10 mouse cellular contexts compared by ENCODE assay signal in the genomic region with DNA sequence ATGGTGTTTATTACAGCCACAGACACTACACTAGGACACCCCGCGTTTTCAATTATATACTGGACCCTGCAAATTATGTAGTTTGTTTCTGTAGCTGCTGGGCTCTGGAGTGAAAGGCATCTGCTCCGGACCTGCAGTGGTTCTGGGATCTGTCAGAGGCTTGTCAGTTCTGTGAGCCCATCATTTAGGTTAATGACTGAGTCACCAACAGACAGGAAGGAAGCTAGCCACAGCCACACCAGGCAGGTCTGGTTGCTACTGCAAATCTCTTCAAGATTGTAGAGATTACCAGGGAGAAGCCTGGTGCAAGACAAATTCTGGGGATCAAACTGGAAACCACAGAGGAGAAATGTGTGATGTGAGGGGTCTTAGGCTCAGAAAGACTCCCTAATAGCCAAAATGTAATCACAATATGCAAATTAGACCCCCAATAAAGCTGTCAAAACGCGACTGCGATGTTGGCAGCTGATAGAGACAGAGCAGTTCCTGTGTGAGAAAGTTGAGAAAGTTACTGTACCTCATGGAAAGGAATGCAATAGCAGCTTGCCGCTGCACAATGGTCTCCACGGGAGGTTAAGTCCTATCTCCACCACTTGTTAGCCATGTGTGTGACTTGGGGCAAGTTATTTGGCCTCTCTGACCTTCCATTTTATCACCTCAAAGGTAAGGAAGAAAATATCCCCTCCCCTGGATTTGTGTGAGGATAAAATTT. TPM values are rescaled to one million over a fixed set of nuclear protein-coding genes. Genes with fewer than 3 reads are reported as not detected.
DNase-seq lines count a peak whose midpoint lies in the region; ATAC-seq and TF ChIP-seq lines count a peak whose summit lies in the region.
"Had no signal": no experiment of that assay in that cellular context is flagged by ENCODE, and none has a peak within 500 bp of the region (broad histone marks: within the 10 kb centered on the region; RNA-seq: fewer than 3 reads in every experiment).

No protein-coding gene starts in this region.

- H3K9ac ChIP-seq in heart, embryonic 16.5 days (ENCODE audit: low read length) = no peak overlapping the region
- H3K9ac ChIP-seq in limb, embryonic 14.5 days (ENCODE audit: low read depth, low read length, severe bottlenecking) = no peak overlapping the region

- H3K36me3 ChIP-seq in heart, embryonic 16.5 days (ENCODE audit: control insufficient read depth, insufficient read depth) = no peaks in the 10 kb centered on the region
- H3K36me3 ChIP-seq in C2C12 (ENCODE audit: control insufficient read depth, insufficient read depth) = no peaks in the 10 kb centered on the region
- no peaks in the 10 kb centered on the region for H3K36me3 ChIP-seq in limb, embryonic 14.5 days (ENCODE audit: control insufficient read depth, insufficient read depth, low read length)

- 19% methylated on average over 8 of the region's 8 CpGs for WGBS in heart, embryonic 16.5 days
- 8% methylated on average over 8 of the region's 8 CpGs for WGBS in limb, embryonic 14.5 days

- no peaks in the 10 kb centered on the region for H3K79me2 ChIP-seq in C2C12 (ENCODE audit: control insufficient read depth, insufficient read depth)

- H3K4me1 ChIP-seq in heart, embryonic 16.5 days (ENCODE audit: control insufficient read depth, insufficient read depth, low read length) = peaks cover 37% of the 10 kb centered on the region
- H3K4me1 ChIP-seq in limb, embryonic 14.5 days (ENCODE audit: control insufficient read depth, insufficient read depth, low read length) = peaks cover 44% of the 10 kb centered on the region

- no peak for ATAC-seq in heart, embryonic 16.5 days (replicated peaks; ENCODE audit: extremely low read depth, insufficient read depth, low FRiP score)
- ATAC-seq in limb, embryonic 14.5 days (ENCODE audit: low FRiP score, low read depth) = no peak

- no peak overlapping the region for H3ac ChIP-seq in C2C12 (ENCODE audit: control insufficient read depth, insufficient read length, low read depth)

- H3K9me3 ChIP-seq in heart, embryonic 16.5 days (replicated peaks; ENCODE audit: control insufficient read depth, low read length) = no peaks in the 10 kb centered on the region
- no peaks in the 10 kb centered on the region for H3K9me3 ChIP-seq in limb, embryonic 14.5 days (ENCODE audit: control insufficient read depth, low read length)

- no peak for TF ChIP-seq CTCF in C2C12 (IDR thresholded peaks at IDR 0.05; ENCODE audit: control insufficient read depth, insufficient read depth, insufficient read length)

- no peaks in the 10 kb centered on the region for H3K79me3 ChIP-seq in C2C12 (ENCODE audit: low read depth)

- H3K27ac ChIP-seq in heart, embryonic 16.5 days (ENCODE audit: low read length) = peak overlapping the region; percentile 81
- H3K27ac ChIP-seq in limb, embryonic 14.5 days (replicated peaks; ENCODE audit: low read depth, low read length) = peak overlapping the region; percentile 76

- no peak overlapping the region for H3K4me3 ChIP-seq in heart, embryonic 16.5 days (ENCODE audit: low read length)
- no peak overlapping the region for H3K4me3 ChIP-seq in C2C12 (ENCODE audit: insufficient read depth, poor library complexity, severe bottlenecking)
- H3K4me3 ChIP-seq in limb, embryonic 14.5 days (replicated peaks; ENCODE audit: low read length) = no peak overlapping the region

- TF ChIP-seq POLR2A in limb, embryonic 14.5 days (IDR thresholded peaks at IDR 0.05; ENCODE audit: borderline replicate concordance, extremely low read depth, insufficient read depth, insufficient read length) = no peak

- no peaks in the 10 kb centered on the region for H3K27me3 ChIP-seq in heart, embryonic 16.5 days (ENCODE audit: control insufficient read depth, insufficient read depth, low read length)
- no peaks in the 10 kb centered on the region for H3K27me3 ChIP-seq in C2C12 (ENCODE audit: control insufficient read depth, insufficient read depth, insufficient read length)
- no peaks in the 10 kb centered on the region for H3K27me3 ChIP-seq in limb, embryonic 14.5 days (ENCODE audit: control insufficient read depth, insufficient read depth, low read length)

- no peak for DNase-seq in heart, postnatal 4 days
- DNase-seq in R1 (ENCODE audit: low read depth, low spot score) = peak; percentile 84
- DNase-seq in limb, embryonic 14.5 days (ENCODE audit: low spot score) = no peak
- DNase-seq in urinary bladder, adult 18-20 months (ENCODE audit: low spot score in 2 of 2) = no peak
- no peak for DNase-seq in cerebellum, adult 9-11 months
- no peak for DNase-seq in gastrocnemius, adult 8-10 months (ENCODE audit: low spot score in 2 of 2)
- DNase-seq: kidney, adult 11 months; right cerebral cortex, postnatal 4 days had no signal

- H3K4me2 ChIP-seq in heart, embryonic 16.5 days (ENCODE audit: low read depth, low read length) = no peak overlapping the region
- H3K4me2 ChIP-seq in limb, embryonic 14.5 days (replicated peaks; ENCODE audit: low read depth, low read length, severe bottlenecking) = no peak overlapping the region

TF ChIP-seq in C2C12, 6 proteins besides CTCF, POLR2A, EP300 and RAD21:
- TF ChIP-seq MAX (IDR thresholded peaks at IDR 0.05) (peak; percentile 15), FOSL1 (IDR thresholded peaks at IDR 0.05; ENCODE audit: insufficient read depth, low read length, poor library complexity, severe bottlenecking) (no peak)
TF ChIP-seq in C2C12: peak in this region for 1.

RNA-seq across cellular contexts. Expression of a gene that starts 22.1 kb away (rescaled TPM):
- 46.3 and 53.6 TPM in 2 replicates for polyA plus RNA-seq in heart, embryonic 16.5 days (2015; fragmentation: Nextera tagmentation; extraction: Ambion mirVana)
- total RNA-seq in heart, postnatal 4 days (2021) = 10 to 100 TPM; 41.1 to 46.8 TPM
- 66.4 TPM for polyA plus RNA-seq in C2C12 (2012; fragmentation: generic; extraction: Trizol)
- 12.2 and 17.1 TPM in 2 replicates for polyA plus RNA-seq in limb, embryonic 14.5 days (2012; rRNA removed)
- 39.0 and 44.4 TPM in 2 replicates for polyA plus RNA-seq in limb, embryonic 14.5 days (2014; fragmentation: Nextera tagmentation; extraction: Ambion mirVana)
- total RNA-seq in gastrocnemius, adult 8-10 months (2022) = 10 to 100 TPM; 26.4 to 40.8 (median 33.7) TPM

RNA-seq across cellular contexts. Expression of a gene that starts 33.2 kb away (rescaled TPM):
- polyA plus RNA-seq in heart, embryonic 16.5 days (2015; fragmentation: Nextera tagmentation; extraction: Ambion mirVana) = 1.3 and 1.4 TPM in 2 replicates
- under 1 TPM; 0.50 TPM for total RNA-seq in heart, postnatal 4 days (2021)
- not detected for polyA plus RNA-seq in C2C12 (2012; fragmentation: generic; extraction: Trizol)
- polyA plus RNA-seq in limb, embryonic 14.5 days (2012; rRNA removed) = 5.7 and 8.8 TPM in 2 replicates
- 4.2 and 5.4 TPM in 2 replicates for polyA plus RNA-seq in limb, embryonic 14.5 days (2014; fragmentation: Nextera tagmentation; extraction: Ambion mirVana)
- not detected for total RNA-seq in gastrocnemius, adult 8-10 months (2022)

RNA-seq across cellular contexts. Expression of a gene that starts 49.1 kb away (rescaled TPM):
- 7.6 and 8.3 TPM in 2 replicates for polyA plus RNA-seq in heart, embryonic 16.5 days (2015; fragmentation: Nextera tagmentation; extraction: Ambion mirVana)
- total RNA-seq in heart, postnatal 4 days (2021) = 10 to 100 TPM; 30.9 to 31.4 TPM
- polyA plus RNA-seq in C2C12 (2012; fragmentation: generic; extraction: Trizol) = 5.4 TPM
- 14.6 and 14.9 TPM in 2 replicates for polyA plus RNA-seq in limb, embryonic 14.5 days (2012; rRNA removed)
- polyA plus RNA-seq in limb, embryonic 14.5 days (2014; fragmentation: Nextera tagmentation; extraction: Ambion mirVana) = 14.7 and 15.4 TPM in 2 replicates
- total RNA-seq in gastrocnemius, adult 8-10 months (2022) = 10 to 100 TPM; 58.6 to 67.0 (median 65.0) TPM

RNA-seq across cellular contexts. Expression of a gene that starts 56.8 kb away (rescaled TPM):
- polyA plus RNA-seq in heart, embryonic 16.5 days (2015; fragmentation: Nextera tagmentation; extraction: Ambion mirVana) = 51.4 and 53.6 TPM in 2 replicates
- total RNA-seq in heart, postnatal 4 days (2021) = 10 to 100 TPM; 27.5 to 30.6 TPM
- not detected for polyA plus RNA-seq in C2C12 (2012; fragmentation: generic; extraction: Trizol)
- polyA plus RNA-seq in limb, embryonic 14.5 days (2012; rRNA removed) = 92.8 and 98.8 TPM in 2 replicates
- 104 and 117 TPM in 2 replicates for polyA plus RNA-seq in limb, embryonic 14.5 days (2014; fragmentation: Nextera tagmentation; extraction: Ambion mirVana)
- 10 to 100 TPM in 1 of 4 experiments, 1 to 10 TPM in 3; 5.0 to 11.8 (median 5.7) TPM for total RNA-seq in gastrocnemius, adult 8-10 months (2022)
